Mouse (Mus musculus): ENCODE measurements around the gene Tufm.
"Not testable (repeated sequence)": the region's sequence is repeated elsewhere in the genome, so short reads cannot be mapped to it uniquely, and the experiment has no call there.

Tufm gene

DNA sequence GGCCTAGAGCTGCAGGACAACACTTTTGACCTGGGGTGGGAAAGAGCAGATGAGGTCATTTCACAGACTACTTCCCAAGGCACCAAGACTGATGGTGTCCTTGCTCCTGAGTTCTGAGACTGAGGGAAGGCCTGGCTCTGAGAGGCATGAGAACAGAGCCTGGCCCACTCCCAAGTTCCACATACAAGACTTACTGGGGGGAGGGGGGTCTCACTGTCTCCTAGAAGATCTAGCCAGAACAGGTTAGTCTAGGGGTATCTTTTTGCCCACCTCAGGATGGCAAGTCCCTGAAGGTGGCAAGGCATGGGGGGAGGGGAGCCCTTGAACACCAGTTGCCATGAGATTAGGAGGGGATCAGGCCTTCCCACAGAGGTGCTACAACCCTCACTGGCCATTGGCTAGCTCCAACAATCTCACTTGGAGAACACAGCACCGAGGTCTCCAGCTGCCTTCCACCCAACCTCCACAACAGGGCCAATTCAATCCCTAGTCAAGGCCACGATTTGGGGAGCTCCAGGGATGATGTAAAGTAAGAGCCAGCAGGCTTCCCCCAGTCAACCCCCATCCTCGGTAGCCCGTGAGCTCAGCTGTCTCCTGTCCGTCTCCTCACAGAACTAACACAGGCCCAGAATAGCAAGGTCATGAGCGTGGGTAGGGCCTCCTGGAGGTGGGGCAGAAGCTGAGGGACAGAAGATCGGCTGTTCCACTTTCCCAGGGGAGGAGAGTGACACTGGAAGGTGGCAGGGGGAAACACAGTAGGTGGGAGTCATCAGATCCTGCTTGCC is 21.7 kb upstream of the Tufm start:
- no peak for DNase-seq (ENCODE audit: low spot score)

- no peak for DNase-seq (ENCODE audit: low spot score)
Observed at GRCm38 (mm10) chr7:126466116-126466515, 21.0 kb upstream of the Tufm start.

GRCm38 (mm10) chr7:126466707-126467106 is 20.5 kb upstream of the Tufm start:
- no peak for DNase-seq (ENCODE audit: low spot score)

DNA sequence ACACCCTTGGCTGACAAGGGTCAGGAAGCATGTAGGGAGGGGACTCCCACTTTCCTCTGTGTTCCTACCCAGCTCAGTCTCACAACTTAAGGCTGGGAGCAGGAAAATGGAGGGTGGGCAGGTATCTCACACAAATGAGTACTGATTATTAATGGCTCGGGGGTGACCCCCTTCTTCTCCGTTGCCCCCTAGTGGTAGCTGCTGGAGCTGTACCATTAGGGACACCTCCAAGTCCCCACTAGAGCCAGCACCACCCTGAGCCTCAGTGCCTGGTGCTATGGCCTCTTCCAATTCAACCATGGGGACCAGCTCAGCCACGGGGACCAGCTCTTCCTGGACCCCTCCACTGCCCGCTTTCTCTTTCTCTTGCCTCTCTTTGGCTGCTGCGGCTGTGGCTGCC is 19.9 kb upstream of the Tufm start:
- peak; percentile 44 for DNase-seq (ENCODE audit: low spot score)

GRCm38 (mm10) chr7:126467834-126468627 is 19.1 kb upstream of the Tufm start:
- no peak for DNase-seq (ENCODE audit: low spot score)

- no peak for DNase-seq (ENCODE audit: low spot score)
Observed at GRCm38 (mm10) chr7:126470077-126470476, 17.1 kb upstream of the Tufm start.

DNA sequence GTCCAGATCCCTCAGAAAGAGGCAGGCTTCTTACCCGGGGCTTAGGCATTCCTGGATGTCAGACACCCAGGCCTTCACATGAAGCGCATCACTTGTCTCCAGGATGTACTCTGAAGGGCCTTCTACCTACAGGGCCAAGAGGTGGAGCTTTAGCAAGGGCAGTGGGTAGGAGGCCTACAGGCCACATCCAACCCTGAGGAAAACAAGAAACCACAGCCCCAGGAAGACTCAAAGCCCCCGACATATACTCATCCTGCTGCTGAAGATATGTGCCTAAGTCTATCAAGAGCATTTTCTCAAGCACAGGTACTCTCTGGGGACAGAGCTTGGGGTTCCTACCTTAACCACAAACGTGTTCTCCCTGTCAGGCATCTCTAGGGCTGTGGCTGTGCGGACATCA is 15.8 kb upstream of the Tufm start:
- no peak for DNase-seq (ENCODE audit: low spot score)

GRCm38 (mm10) chr7:126471853-126472252 is 15.3 kb upstream of the Tufm start:
- DNase-seq (ENCODE audit: low spot score): no peak

DNA sequence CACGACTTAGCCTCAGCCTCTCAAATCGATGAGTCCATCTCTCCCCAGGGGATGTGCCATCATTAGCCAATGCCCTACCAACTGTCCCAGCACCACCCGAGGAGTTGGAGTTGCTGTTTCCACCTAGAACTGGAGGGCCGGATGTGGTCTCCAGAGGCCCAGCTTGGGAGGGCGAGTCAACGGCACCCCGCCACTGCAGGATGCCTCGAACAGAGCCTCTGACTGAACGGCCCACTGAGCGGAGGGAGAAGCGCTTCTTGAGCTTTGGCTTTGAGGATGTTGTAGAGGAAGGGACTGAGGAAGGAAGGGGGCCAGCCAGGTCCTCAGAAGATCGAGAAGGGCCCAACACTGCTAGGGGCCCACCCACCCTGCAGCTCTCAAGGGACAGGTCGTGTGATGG is 14.9 kb upstream of the Tufm start:
- DNase-seq (ENCODE audit: low spot score): no peak

DNA sequence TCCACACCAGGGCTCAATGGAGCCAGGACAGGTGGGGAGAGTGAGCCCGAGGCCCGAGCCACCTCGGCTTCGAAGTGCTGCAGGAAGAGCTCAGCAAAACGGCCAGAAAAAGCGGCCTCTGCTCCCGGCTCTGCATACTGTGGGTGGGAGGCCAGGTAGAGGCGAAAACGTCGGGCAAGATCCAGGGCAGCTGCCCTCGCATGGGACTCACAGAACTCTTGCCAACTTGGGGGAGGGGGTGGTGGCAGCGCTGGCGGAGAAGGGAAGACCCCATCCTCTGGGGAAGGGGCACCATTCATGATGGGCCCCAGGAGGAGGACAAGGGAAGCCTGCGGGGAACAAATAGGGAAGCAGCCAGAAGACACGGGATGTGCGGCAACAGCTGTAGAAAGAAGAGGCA is 14.4 kb upstream of the Tufm start:
- DNase-seq (ENCODE audit: low spot score): no peak

DNA sequence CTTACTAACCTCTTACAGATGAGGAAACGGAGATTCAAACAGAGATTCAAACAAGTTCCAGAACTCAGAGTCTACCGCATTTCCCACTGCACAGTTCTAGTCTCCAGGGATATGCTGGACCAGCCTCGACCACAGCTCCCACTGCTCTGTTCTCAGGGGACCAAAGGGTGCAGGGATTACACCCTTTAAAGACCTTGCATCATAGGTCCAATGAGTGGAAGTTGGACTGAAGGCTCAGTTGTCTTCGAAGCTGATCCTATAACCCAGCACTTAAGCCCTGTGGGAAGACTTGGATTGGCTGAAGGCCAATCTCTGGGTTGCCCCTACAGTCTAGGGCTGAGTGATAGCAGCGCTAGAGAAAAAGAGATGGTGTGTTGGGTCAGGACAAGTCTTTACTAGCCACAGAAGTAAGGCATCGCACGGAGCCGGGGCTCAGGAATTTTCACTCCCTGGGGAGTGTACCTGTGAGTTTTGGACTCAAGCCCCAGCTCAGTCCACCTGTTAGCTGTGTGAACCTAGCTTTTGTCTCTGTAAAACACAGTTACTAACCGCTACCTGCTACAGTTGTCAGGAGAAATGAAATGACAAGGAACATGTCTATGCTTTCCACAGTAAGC is 13.6 kb upstream of the Tufm start:
- DNase-seq (ENCODE audit: low spot score): no peak

- DNase-seq (ENCODE audit: low spot score): peak; percentile 39
Observed at GRCm38 (mm10) chr7:126474486-126474955, 12.6 kb upstream of the Tufm start.

DNA sequence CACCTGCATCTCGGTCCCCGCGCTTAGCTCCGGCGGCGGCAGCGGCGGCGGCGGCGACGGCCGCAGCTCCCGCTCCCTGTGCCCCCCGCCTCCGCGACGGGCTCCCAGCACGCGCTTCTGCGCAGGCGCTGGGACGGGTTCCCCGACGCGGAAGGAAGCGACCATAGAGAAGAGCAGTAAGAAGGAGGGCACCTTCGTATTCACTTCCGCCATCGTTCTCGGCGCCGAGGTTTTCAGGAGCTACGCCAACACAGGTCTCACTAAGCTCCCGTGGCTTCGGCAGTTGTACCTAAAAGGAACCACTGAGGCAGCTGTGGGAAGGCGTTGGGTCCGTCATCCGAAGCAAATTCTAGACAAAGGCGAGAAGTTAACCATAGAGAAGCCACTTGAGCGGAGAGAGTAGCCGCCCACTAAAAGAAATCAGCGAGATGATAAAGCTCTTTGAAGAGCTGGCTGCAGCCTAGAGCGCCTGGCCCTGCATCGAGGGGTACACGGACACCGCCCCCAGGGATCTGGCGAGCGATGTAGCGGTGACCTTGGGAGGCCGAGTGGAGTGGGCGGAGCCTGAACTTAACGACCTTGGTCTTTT is 12.1 kb upstream of the Tufm start, which contains the start of gene Sh2b1:
Sh2b1 (minus strand) TSS at position 432 of the 589 bp plus-strand sequence.
- peak; percentile 88 for DNase-seq (ENCODE audit: low spot score)

GRCm38 (mm10) chr7:126481699-126482098 is 5.5 kb upstream of the Tufm start:
- DNase-seq (ENCODE audit: low spot score): no peak

DNA sequence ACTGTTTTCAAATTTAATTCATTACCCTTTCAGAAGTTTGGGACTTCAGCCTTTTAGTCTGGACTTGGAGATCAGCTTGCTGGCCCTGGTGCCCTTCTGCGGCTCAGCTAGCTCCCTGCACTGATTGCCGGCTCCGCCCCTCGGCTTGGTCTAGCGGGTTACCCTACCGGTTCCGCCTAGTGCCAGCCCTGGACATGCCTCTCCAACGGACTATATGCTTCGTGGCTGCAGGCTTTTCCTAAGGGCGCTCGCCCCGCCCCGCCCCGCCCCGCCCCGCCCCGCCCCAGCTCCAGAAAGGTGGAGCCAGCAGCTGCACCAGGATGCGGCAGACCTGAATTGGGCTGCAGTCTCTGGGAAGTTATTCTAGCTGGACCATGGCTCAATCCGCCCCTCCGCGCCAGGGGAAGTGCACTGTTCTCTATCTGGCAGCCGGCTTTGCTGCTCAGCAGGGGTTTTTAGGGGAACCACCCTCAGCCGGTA is 4.7 kb upstream of the Tufm start:
- peak; percentile 93 for DNase-seq (ENCODE audit: low spot score)

DNA sequence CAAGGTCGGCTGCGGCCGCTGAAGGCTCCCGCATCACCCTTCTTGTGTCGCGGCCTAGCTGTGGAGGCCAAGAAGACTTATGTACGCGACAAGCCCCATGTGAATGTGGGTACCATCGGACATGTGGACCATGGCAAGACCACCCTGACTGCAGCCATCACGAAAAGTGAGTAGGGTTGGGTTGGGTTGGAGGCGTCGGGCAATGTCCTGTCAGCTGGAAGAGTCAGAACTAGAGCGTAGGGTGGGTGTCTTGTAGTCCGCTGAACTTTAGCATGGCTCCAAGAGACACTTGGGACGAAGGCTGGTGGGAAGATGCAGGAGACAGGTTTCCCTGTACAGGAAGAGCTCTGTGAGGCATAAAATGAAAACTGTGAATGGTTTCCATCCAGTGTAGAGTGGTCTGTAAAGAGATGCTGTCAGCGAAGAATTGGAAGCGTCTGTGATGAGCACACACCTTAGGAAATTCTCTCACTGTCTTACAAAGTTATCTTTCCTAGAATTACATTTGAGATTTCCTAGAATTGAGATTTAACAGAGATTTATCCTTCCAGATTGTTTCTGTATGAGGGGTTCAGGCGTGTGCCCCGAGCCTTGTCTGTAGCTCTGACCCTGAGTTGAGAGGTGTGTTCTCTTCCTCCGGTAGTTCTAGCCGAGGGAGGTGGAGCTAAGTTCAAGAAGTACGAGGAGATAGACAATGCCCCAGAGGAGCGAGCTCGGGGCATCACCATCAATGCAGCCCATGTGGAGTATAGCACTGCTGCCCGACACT is 640 bp downstream of the Tufm start:
- not testable (repeated sequence) for DNase-seq (ENCODE audit: low spot score)

DNA sequence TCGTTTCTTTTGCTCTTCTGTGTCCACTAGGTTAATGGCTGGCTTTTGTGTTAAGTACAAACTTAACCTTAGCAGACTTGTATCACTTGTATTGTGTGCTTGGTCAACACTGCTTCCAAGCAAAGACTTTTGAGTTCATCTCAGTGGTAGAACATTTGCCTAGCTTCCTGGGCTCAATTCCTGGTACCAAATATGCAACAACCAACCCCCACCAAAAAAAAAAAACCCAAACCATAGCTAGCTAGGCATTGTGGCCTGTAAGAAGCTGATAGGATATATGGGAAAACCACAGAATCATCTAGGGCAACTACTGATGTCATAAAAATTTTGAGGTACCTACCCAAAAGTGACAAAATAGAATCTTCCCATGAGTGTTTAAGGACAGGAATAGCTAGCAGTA is 3.8 kb downstream of the Tufm start:
- DNase-seq (ENCODE audit: low spot score): no peak

- DNase-seq (ENCODE audit: low spot score): no peak
Observed at GRCm38 (mm10) chr7:126491973-126492372, 4.8 kb downstream of the Tufm start.

DNA sequence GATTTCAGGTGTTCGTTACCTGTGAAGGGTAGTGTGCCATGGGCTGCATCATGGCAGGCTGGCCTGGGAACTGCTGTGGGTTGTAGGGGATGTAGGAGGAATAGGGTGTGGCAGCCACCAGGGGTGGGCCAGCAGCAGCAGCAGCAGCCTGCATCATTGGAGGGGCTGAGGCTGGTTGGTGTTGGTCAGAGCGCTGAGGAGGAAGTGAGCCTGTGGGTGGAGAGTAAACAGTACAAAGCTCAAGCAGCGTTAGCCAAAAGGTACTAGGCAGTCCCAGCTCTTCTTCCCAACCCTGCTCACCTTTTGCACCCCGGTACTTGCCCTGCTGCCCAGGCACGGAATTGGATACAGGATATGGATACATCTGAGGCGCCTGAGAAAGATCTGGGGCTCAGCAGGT is 7.0 kb downstream of the Tufm start:
- DNase-seq (ENCODE audit: low spot score): no peak

- no peak for DNase-seq (ENCODE audit: low spot score)
Observed at GRCm38 (mm10) chr7:126496475-126496874, 9.3 kb downstream of the Tufm start.

GRCm38 (mm10) chr7:126497966-126498365 is 10.8 kb downstream of the Tufm start:
- DNase-seq (ENCODE audit: low spot score): no peak

All from urinary bladder, postnatal 14 days (tissue).